Mouse (Mus musculus) C2C12 (cell line): ENCODE measurements around the gene Setd3.

ENCODE experiments used
- CTCF ChIP-seq: IDR thresholded peaks from one replicate; pipeline ENCODE4 v1.5.1; 2011; ENCODE audit not compliant: control insufficient read depth, insufficient read depth, insufficient read length
- MAX ChIP-seq: IDR thresholded peaks from one replicate; pipeline ENCODE4 v1.6.1; 2011; ENCODE audit warnings: mild to moderate bottlenecking, control low read depth

DNA sequence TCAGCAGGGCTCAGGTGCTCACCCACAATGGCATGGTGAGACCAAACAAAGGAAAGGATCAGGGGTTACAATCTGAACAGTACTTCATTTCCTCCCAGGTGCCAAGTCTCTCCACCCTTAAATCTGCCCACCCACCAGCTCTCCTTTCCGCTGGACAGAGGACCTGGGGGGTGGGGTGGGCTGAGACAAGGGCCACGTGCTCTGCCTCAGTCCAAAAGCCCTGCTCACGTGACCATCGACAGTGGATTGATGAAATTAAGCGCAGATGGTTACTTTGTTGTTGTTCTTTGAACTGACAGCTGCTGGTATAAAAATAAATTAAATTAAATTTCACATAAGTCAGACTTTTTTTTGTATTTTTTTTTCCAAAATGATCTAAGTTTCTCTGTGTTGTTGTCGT, 109.6 kb downstream of the Setd3 start:
- TF ChIP-seq CTCF (no peak), MAX (no peak)
